ENCODE assay signal across 29 mouse cellular contexts in genomic region chr13:108462518-108462917, GRCm38 (mm10). TPM values are rescaled to one million over a fixed set of nuclear protein-coding genes. Genes with fewer than 3 reads are reported as not detected.
A peak's percentile ranks its signal among the peaks of the same experiment; 100 is the strongest.
DNase-seq lines count a peak whose midpoint lies in the region; ATAC-seq and TF ChIP-seq lines count a peak whose summit lies in the region.
"Had no signal": no experiment of that assay in that cellular context is flagged by ENCODE, and none has a peak within 500 bp of the region (broad histone marks: within the 10 kb centered on the region; RNA-seq: fewer than 3 reads in every experiment).

No protein-coding gene starts in this region.

- WGBS in liver, adult 2 months: 34% methylated on average over 5 of the region's 5 CpGs
- 56% methylated on average over 5 of the region's 5 CpGs for WGBS in liver, postnatal 0 days (ENCODE audit: insufficient replicate concordance)
- 60% methylated on average over 5 of the region's 5 CpGs for WGBS in liver, embryonic 12.5 days (ENCODE audit: insufficient replicate concordance)
- WGBS in intestine, embryonic 16.5 days: 70% methylated on average over 5 of the region's 5 CpGs

- DNase-seq in liver, adult 2 months (ENCODE audit: extremely low read depth, low read depth, low spot score): peak; percentile 38
- DNase-seq in liver: no peak
- DNase-seq in liver, postnatal 0 days: no peak
- DNase-seq in layer of hippocampus, adult 9-10 months (ENCODE audit: low spot score): no peak
- no peak for DNase-seq in lung, postnatal 36 days
- DNase-seq: adrenal gland, adult 8-10 months; adrenal gland, postnatal 14 days; adrenal gland, postnatal 36 days; B cell, adult 2 months; cerebellum, adult 11 months; cerebellum, adult 18-20 months; cerebellum, adult 8-10 months; cerebellum, adult 9-11 months; cerebellum, postnatal 14 days; cerebellum, postnatal 36 days; embryo, embryonic 11 days had no signal

- 0 out of 2 replicates have a peak, but pooled peaks cover 3% of the 10 kb centered on the region for H3K9me3 ChIP-seq in liver, postnatal 0 days (ENCODE audit: low read length)
- no peaks in the 10 kb centered on the region for H3K9me3 ChIP-seq in liver, embryonic 12.5 days (replicated peaks)
- no peaks in the 10 kb centered on the region for H3K9me3 ChIP-seq in intestine, embryonic 16.5 days (ENCODE audit: control insufficient read depth, low read length)
- H3K9me3 ChIP-seq: embryonic facial prominence, embryonic 13.5 days; embryonic facial prominence, embryonic 15.5 days; forebrain, embryonic 10.5 days; forebrain, embryonic 12.5 days; G1E had no signal

- H3K79me2 ChIP-seq in liver, adult 2 months (ENCODE audit: control insufficient read depth, insufficient read depth, low read length): no peaks in the 10 kb centered on the region

- ATAC-seq in liver, postnatal 0 days: peak; percentile 81
- ATAC-seq in liver, embryonic 12.5 days: no peak
- peak; percentile 80 for ATAC-seq in intestine, embryonic 16.5 days
- ATAC-seq: activated CD4-positive, CD25-positive, alpha-beta regulatory T cell, adult 4 months; CD4-positive, CD25-positive, alpha-beta regulatory T cell, adult 4 months; forebrain, embryonic 14.5 days; Patski had no signal

- H3K4me1 ChIP-seq in liver, adult 2 months (ENCODE audit: control insufficient read depth, insufficient read depth, low read length): peaks cover 1% of the 10 kb centered on the region; the same call in 1 of the 2 replicates
- no peaks in the 10 kb centered on the region for H3K4me1 ChIP-seq in liver, postnatal 0 days (ENCODE audit: insufficient read depth)
- no peaks in the 10 kb centered on the region for H3K4me1 ChIP-seq in liver, embryonic 12.5 days
- H3K4me1 ChIP-seq in intestine, embryonic 16.5 days (ENCODE audit: control insufficient read depth, insufficient read depth, low read length): no peaks in the 10 kb centered on the region
- H3K4me1 ChIP-seq: embryonic facial prominence, embryonic 13.5 days; embryonic facial prominence, embryonic 15.5 days; forebrain, embryonic 10.5 days; forebrain, embryonic 12.5 days had no signal

- TF ChIP-seq EP300 in liver, postnatal 0 days (IDR thresholded peaks at IDR 0.05; ENCODE audit: low read depth): no peak

- H3K36me3 ChIP-seq in liver, adult 2 months (ENCODE audit: control insufficient read depth, insufficient read depth, low read length): no peaks in the 10 kb centered on the region
- no peaks in the 10 kb centered on the region for H3K36me3 ChIP-seq in liver, postnatal 0 days (replicated peaks; ENCODE audit: insufficient read depth, low read length)
- no peaks in the 10 kb centered on the region for H3K36me3 ChIP-seq in liver, embryonic 12.5 days
- no peaks in the 10 kb centered on the region for H3K36me3 ChIP-seq in intestine, embryonic 16.5 days (ENCODE audit: control insufficient read depth, insufficient read depth, low read length)
- H3K36me3 ChIP-seq: embryonic facial prominence, embryonic 13.5 days; embryonic facial prominence, embryonic 15.5 days; forebrain, embryonic 10.5 days; forebrain, embryonic 12.5 days; G1E had no signal

- H3K4me2 ChIP-seq in liver, postnatal 0 days (ENCODE audit: low read depth, low read length): no peak overlapping the region
- no peak overlapping the region for H3K4me2 ChIP-seq in liver, embryonic 12.5 days
- no peak overlapping the region for H3K4me2 ChIP-seq in intestine, embryonic 16.5 days (ENCODE audit: low read depth, low read length)
- H3K4me2 ChIP-seq: embryonic facial prominence, embryonic 13.5 days; embryonic facial prominence, embryonic 15.5 days; forebrain, embryonic 12.5 days had no signal

- H3K27me3 ChIP-seq in liver, adult 2 months (ENCODE audit: control insufficient read depth, insufficient read depth, low read length): no peaks in the 10 kb centered on the region
- H3K27me3 ChIP-seq in liver, postnatal 0 days (ENCODE audit: insufficient read depth, low read length): no peaks in the 10 kb centered on the region
- H3K27me3 ChIP-seq in liver, embryonic 12.5 days (replicated peaks): no peaks in the 10 kb centered on the region
- no peaks in the 10 kb centered on the region for H3K27me3 ChIP-seq in intestine, embryonic 16.5 days (replicated peaks; ENCODE audit: control insufficient read depth, insufficient read depth, low read length)
- H3K27me3 ChIP-seq: CH12.LX; embryonic facial prominence, embryonic 13.5 days; embryonic facial prominence, embryonic 15.5 days; forebrain, embryonic 12.5 days; Patski had no signal

- no peak overlapping the region for H3K9ac ChIP-seq in liver, adult 2 months (ENCODE audit: low read depth, low read length)
- no peak overlapping the region for H3K9ac ChIP-seq in liver, postnatal 0 days (replicated peaks)
- H3K9ac ChIP-seq in liver, embryonic 12.5 days: no peak overlapping the region
- H3K9ac ChIP-seq in intestine, embryonic 16.5 days (ENCODE audit: low read depth, low read length): no peak overlapping the region
- H3K9ac ChIP-seq: embryonic facial prominence, embryonic 13.5 days; embryonic facial prominence, embryonic 15.5 days; forebrain, embryonic 12.5 days had no signal

- no peak overlapping the region for H3K27ac ChIP-seq in liver, adult 2 months (replicated peaks; ENCODE audit: insufficient read depth, low read depth, low read length)
- H3K27ac ChIP-seq in liver, postnatal 0 days (ENCODE audit: low read depth): no peak overlapping the region
- H3K27ac ChIP-seq in liver, embryonic 12.5 days: no peak overlapping the region
- H3K27ac ChIP-seq in intestine, embryonic 16.5 days (ENCODE audit: low read length): no peak overlapping the region
- H3K27ac ChIP-seq: embryonic facial prominence, embryonic 13.5 days; embryonic facial prominence, embryonic 15.5 days; forebrain, embryonic 10.5 days; forebrain, embryonic 12.5 days had no signal

- TF ChIP-seq CTCF in liver, adult 2 months (IDR thresholded peaks at IDR 0.05; ENCODE audit: low read depth, low read length): no peak
- TF ChIP-seq CTCF in liver, postnatal 0 days (IDR thresholded peaks at IDR 0.05; ENCODE audit: low read depth): no peak

- TF ChIP-seq POLR2A in liver, adult 2 months (IDR thresholded peaks at IDR 0.05; ENCODE audit: extremely low read depth, insufficient read depth, low read length): no peak

- H3K4me3 ChIP-seq in liver, adult 2 months (ENCODE audit: insufficient read depth, low read depth, low read length): no peak overlapping the region
- H3K4me3 ChIP-seq in liver, postnatal 0 days (ENCODE audit: low read depth, low read length): no peak overlapping the region
- no peak overlapping the region for H3K4me3 ChIP-seq in liver, embryonic 12.5 days
- H3K4me3 ChIP-seq in intestine, embryonic 16.5 days (ENCODE audit: low read length): no peak overlapping the region
- H3K4me3 ChIP-seq: embryonic facial prominence, embryonic 13.5 days; embryonic facial prominence, embryonic 15.5 days; erythroblast, embryonic 14.5 days; forebrain, embryonic 10.5 days; forebrain, embryonic 12.5 days had no signal

RNA-seq across cellular contexts. Expression of gene Pde4d, which starts 12.8 kb away (rescaled TPM):
- total RNA-seq in liver, adult 2 months (2014; rRNA removed): 12.9 and 13.6 TPM in 2 replicates
- polyA plus RNA-seq in liver, adult 2 months (2012; rRNA removed): 2.3 and 2.6 TPM in 2 replicates
- polyA plus RNA-seq in liver, postnatal 0 days (2015; fragmentation: Nextera tagmentation; extraction: Ambion mirVana): 5.4 and 6.1 TPM in 2 replicates
- polyA plus RNA-seq in liver, embryonic 12.5 days (2016; fragmentation: Nextera tagmentation; extraction: Ambion mirVana): 17.1 and 19.4 TPM in 2 replicates
- polyA plus RNA-seq in intestine, embryonic 16.5 days (2015; fragmentation: Nextera tagmentation; extraction: Ambion mirVana): 23.5 and 25.3 TPM in 2 replicates
- total RNA-seq: CH12.LX had no signal
